Mouse (Mus musculus) bone marrow macrophage, adult 2 months (primary cell): ENCODE results near the gene Kcnmb4.

ENCODE experiments used
- CTCF ChIP-seq: IDR thresholded peaks from 2 replicates; pipeline ENCODE4 v1.5.1; 2012; ENCODE audit warnings: low read depth, mild to moderate bottlenecking, low read length, moderate library complexity
- POLR2A ChIP-seq: IDR thresholded peaks from 2 replicates; pipeline ENCODE4 v1.6.1; 2012; ENCODE audit warnings: mild to moderate bottlenecking, low read depth, low read length, borderline replicate concordance

DNA sequence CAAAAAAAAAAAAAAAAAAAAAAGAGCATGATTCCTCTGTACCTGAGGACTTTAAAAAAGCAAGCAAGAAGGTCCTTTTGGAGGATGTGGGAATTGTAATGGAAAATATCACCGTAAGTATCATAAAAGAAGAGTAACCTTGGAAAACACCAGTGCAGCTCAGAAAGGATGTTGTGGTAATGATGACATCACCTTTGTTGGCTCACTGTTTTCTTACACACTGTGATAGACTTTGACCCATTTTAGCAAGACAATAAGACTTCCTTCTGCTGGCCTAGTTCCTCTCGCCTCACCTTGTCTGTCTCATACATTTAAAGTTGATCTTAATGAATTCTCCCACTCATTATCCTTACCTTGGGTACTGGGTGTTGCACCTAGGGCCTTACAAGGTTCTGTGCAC, 51.1 kb downstream of the Kcnmb4 start:
- TF ChIP-seq CTCF = no peak
- TF ChIP-seq POLR2A = no peak
